Mouse (Mus musculus) heart, postnatal 36 days (tissue): ENCODE data around the gene Acer1. TPM values are rescaled to one million over a fixed set of nuclear protein-coding genes. Genes with fewer than 3 reads are reported as not detected.

Experiments
- total RNA-seq, 2 experiments: library from RNA; stranded (reverse); gene quantifications; 2 replicates each; pipeline ENCODE4 v1.2.3; 2021

Gene Acer1
- total RNA-seq, 2 experiments from 2014 or later, result not detected

Other genes with a start within 250 kb of the Acer1 start
- gene Nrtn, start 224.6 kb downstream of the Acer1 start, total RNA-seq, result 10 to 100 TPM; 27.5 to 29.4 TPM
- gene Dus3l, start 217.4 kb downstream of the Acer1 start, total RNA-seq, result 10 to 100 TPM; 18.8 to 20.3 TPM
- under 1 TPM in 1 of 2 experiments, not detected in 1; 0.58 TPM for gene Prr22, start 211.9 kb downstream of the Acer1 start, total RNA-seq
- 1 to 10 TPM; 2.9 to 5.5 TPM for gene Rfx2, start 151.1 kb downstream of the Acer1 start, total RNA-seq
- gene Acsbg2, start 107.7 kb downstream of the Acer1 start, total RNA-seq, result not detected
- not detected for gene 1700061G19Rik, start 106.6 kb downstream of the Acer1 start, total RNA-seq
- gene Mllt1, start 46.7 kb downstream of the Acer1 start, total RNA-seq, result 10 to 100 TPM; 23.9 to 25.9 TPM
- 10 to 100 TPM; 79.5 to 80.4 TPM for gene Clpp, start 8.2 kb upstream of the Acer1 start, total RNA-seq
- 10 to 100 TPM; 67.5 to 69.9 TPM for gene Alkbh7, start 15.2 kb upstream of the Acer1 start, total RNA-seq
- gene Pspn, start 17.9 kb upstream of the Acer1 start, total RNA-seq, result not detected
- gene Gtf2f1, start 29.2 kb upstream of the Acer1 start, total RNA-seq, result 10 to 100 TPM; 18.9 to 19.1 TPM
- gene Gm17949, start 29.3 kb upstream of the Acer1 start, total RNA-seq, result not detected
- gene Khsrp, start 49.4 kb upstream of the Acer1 start, total RNA-seq, result 10 to 100 TPM; 45.9 to 47.7 TPM
- not detected for gene Slc25a41, start 59.5 kb upstream of the Acer1 start, total RNA-seq
- gene Crb3, start 77.0 kb upstream of the Acer1 start, total RNA-seq, result under 1 TPM in 1 of 2 experiments, not detected in 1; 0.35 TPM
- gene Slc25a23, start 77.7 kb upstream of the Acer1 start, total RNA-seq, result 10 to 100 TPM; 58.1 to 69.8 TPM
- 1 to 10 TPM; 1.4 to 2.0 TPM for gene Dennd1c, start 96.4 kb upstream of the Acer1 start, total RNA-seq
- gene Tubb4a, start 105.7 kb upstream of the Acer1 start, total RNA-seq, result 1 to 10 TPM; 1.8 to 1.9 TPM
- gene Tnfsf9, start 123.2 kb upstream of the Acer1 start, total RNA-seq, result under 1 TPM; 0.33 to 0.53 TPM
- not detected for gene Cd70, start 167.7 kb upstream of the Acer1 start, total RNA-seq
- gene Tnfsf14, start 212.1 kb upstream of the Acer1 start, total RNA-seq, result not detected
- 10 to 100 TPM; 96.2 to 97.5 TPM for gene C3, start 246.0 kb upstream of the Acer1 start, total RNA-seq